Mouse (Mus musculus): Measurements from ENCODE around the gene Ube2l3.
A peak's percentile ranks its signal among the peaks of the same experiment; 100 is the strongest.

Ube2l3 gene

DNA sequence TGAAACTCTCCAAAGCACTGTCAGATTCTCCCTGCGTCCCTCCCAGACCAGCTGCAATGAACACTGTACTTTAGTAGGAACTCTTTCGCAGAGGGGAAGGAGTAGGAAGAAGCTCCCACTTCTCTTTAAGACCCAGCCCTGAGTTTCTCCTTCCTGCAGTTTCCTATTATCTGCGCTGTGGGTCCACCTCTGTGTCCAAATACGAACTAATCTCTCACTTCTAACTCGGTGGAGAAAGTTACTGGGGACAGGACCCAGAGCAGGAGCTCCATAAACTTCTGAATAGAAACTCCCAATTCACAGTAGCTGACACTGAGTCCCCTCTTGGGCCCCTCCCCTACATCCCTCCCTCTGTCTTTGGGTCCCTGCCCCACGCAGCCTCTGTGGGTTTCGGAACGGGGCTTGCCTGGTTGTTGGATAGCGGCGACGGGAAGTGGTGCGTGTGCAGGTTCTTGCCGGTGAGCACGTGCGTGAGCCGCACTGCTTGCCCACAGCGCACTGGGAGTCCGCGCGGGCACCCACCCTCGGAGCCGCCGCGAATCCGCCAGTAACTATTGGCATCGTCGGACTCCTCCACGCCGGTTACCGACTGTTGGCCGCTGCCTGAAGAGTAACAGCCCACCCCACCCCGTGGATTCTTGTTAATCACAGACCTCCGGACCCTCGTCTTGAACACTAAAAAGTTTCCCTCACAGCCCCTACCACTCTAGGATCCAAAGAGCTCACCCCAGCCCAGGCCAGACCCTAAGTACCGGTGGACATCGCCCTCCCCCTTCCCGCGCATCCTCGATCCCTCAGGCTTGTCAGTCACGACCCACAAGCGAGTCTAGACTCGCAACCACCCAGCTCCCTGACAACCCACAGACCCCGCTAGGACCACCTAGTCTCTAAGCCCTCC is 71.0 kb downstream of the Ube2l3 start:
- no peak for TF ChIP-seq GATA4 (IDR thresholded peaks at IDR 0.05; ENCODE audit: insufficient replicate concordance, low read length)

DNA sequence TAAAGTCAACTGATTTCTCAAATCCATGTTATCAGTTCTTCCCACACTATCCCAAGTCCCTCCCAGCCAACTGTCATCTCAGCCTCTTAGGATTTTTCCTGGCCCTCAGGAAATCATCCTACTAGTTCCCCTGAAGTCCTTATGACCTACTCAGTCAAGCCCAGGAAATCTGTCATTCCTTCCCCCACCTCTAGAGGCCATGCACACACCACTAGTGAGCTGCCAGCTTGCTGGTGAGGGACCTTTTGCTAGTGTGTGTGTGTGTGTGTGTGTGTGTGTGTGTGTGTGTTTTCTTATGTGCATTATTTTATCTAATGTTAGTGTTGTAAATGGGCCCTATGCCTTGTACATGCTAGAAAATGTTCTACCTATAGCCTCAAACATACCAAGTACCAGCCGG is 75.2 kb downstream of the Ube2l3 start:
- TF ChIP-seq GATA4 (IDR thresholded peaks at IDR 0.05; ENCODE audit: insufficient replicate concordance, low read length), result no peak

DNA sequence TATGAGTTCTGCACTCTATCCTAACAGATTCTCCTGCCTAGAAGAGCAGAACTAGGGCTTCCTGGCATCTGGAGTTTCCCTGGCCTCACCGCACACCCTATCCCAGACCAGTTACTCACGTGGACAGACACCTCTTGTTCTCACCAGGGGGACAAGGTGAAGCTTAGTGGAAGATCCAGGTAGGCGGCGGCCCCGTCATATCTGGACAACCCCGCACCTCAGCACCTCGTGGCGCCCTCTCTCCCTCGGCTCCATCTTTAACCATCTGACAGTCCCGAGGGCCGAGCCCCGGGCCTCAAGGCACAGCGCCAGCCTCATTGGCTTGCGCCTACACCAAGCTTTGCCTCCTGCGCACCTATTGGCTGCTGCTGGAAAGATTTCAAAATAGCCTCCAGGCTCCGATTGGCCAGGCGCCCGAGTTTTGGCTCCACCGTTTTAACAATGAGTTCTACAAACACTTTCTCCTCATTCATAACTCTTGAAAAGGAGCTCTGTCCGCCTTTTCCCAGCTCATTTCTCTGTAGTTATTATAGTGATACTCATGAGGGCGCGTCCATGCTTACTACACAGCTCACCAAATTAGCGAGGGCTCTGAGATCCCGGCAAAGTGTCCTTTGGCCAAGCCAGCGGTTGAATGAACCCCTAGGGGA is 77.5 kb downstream of the Ube2l3 start, which contains the start of gene 2610318N02Rik:
2610318N02Rik (minus strand) TSS at position 297 of the 650 bp plus-strand sequence.
- TF ChIP-seq GATA4 (IDR thresholded peaks at IDR 0.05; ENCODE audit: insufficient replicate concordance, low read length), result no peak

DNA sequence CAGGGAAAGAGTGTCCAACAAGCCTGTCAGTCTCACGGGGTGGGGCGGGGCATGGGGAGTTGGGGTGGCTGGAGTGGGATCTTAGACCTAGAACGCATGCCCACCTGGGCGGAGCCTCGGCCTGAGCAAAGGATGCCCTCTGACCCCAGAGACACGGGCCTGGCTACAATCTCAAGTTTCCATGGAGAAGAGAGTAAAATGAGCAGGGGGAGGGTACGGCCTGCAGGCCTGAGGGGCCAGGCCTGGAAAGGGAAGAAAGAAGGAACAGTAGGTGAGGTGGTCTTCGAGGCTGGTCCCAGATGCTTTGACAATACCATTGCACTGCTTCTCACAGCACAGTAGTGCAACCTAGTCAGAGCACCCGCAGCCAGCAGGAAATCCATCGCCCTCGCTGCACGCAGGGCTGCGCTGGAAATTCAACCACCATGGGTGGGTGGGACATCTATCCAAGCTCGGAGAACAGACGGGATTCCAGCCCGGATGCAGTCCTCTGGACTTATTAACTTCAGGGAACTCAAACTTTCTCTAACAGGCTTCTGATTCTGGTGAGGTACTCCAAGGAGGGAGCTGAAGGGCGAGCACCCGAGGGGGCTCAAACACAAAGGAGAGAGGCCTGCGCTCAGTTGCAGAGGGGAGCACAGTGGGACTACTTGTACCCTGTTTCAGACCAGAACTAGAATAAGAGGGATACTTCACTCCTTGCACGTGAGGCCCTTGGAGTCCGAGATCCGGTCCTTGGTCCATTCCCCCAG is 78.2 kb downstream of the Ube2l3 start:
- no peak for TF ChIP-seq GATA4 (IDR thresholded peaks at IDR 0.05; ENCODE audit: insufficient replicate concordance, low read length)

DNA sequence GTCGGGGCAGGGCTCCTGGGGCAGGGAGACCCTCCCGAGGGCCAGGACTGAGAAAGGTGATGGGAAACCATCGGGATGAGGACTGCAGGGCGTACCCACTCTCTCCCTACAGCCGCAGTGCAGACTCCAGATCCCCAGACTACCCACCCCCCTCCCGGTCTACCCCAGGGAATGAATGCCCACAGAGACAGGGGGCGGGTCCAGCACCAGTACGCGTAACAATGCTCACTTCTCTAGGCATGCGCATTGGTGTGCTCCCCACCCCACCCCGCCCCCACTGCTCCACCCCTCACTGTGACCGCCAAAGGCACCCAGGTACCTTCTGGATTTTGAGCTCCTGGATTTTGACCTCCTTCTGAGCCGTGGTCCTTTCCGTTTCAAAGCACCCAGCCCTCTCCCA is 80.9 kb downstream of the Ube2l3 start:
- no peak for TF ChIP-seq GATA4 (IDR thresholded peaks at IDR 0.05; ENCODE audit: insufficient replicate concordance, low read length)

DNA sequence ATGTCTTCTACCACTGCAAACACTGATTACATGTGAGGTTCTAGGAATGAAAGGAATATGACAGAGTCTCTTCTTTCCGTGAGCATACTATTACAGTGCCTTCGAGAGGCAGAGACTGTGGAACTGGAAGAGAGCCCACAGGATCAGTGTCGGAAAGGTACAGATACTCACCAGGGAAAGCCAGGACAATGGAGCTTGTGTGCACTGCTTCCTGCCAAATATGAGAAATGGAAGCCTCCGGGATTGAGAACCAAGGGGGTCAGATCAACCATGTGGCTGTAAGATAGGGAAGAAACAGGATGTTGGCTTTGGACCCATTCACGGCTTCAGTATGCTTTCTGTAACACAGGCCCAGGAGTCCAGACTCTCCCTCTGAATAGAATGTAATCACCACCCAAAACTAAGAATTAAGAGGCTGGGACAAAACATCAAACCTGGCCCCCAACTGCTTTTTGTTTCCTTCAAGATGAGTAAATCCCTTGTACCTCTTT is 85.1 kb downstream of the Ube2l3 start:
- TF ChIP-seq GATA4 (IDR thresholded peaks at IDR 0.05; ENCODE audit: insufficient replicate concordance, low read length), result peak; percentile 47; the same call in 1 of the 2 replicates

DNA sequence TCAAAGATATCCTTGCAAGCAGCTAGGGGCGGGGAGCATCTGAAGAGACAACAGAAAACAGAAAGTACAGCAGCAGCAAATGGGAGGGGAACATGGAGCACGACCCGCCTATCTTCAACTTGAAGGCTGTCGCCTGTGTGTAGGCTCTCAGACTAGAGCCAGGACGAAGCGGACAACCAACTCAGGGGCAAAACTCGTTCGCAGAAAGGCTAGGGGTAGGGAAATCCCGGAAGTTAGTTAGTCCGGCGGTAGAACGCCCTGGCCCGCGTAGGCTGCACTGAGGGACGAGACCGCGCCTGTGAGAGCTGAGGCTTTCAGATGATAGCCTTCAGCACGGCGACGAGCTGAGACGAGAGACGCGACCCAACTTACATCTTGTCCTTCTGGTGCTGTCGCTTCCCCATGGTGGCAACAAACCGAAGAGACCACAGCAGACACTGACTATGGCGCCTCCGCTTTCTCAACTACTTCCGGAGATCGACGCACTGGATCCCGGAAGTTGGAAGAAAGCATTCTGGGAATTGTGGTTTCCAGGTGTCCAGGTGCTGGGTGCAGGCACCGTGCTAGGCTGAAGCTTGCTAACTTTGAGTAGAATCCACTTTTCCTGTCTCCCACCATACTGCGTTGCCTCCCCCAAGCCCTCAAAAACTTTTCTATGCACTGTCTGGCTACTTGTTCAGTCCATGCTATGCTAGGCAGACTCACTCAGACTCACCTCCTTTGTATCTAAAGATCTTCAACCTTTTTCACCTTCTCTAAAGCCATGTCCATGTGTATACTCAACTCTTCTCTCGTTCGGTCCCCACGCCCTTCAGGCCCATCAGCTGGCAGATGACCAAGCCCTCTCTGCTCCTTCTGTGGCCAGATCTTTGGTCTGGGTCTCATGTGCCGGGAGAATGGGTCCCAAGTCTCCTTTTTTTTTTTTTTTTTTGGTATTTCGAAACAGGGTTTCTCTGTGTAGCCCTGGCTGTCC is 91.4 kb downstream of the Ube2l3 start, which contains the start of gene Ppil2:
Ppil2 (minus strand) TSS at position 487 of the 973 bp plus-strand sequence.
- no peak for TF ChIP-seq GATA4 (IDR thresholded peaks at IDR 0.05; ENCODE audit: insufficient replicate concordance, low read length)

DNA sequence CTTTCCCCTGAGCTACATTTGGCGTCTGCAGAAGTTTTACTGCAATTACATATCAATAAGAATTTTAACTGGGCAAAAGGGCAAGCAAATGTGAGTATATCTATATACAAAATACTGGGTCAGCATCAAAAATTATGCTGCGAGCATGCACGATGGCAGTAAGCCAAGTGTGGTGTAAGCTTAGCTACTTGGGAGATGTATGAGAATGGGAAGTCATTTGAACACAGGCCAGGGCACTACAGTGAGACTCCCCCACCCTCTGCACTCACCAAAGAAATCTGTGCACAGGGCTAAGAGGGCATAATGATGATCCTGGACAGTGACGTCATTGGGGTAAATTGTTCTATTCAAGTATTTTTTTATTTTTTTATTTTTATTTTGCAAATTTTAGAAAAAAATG is 97.8 kb downstream of the Ube2l3 start:
- no peak for TF ChIP-seq GATA4 (IDR thresholded peaks at IDR 0.05; ENCODE audit: insufficient replicate concordance, low read length)

DNA sequence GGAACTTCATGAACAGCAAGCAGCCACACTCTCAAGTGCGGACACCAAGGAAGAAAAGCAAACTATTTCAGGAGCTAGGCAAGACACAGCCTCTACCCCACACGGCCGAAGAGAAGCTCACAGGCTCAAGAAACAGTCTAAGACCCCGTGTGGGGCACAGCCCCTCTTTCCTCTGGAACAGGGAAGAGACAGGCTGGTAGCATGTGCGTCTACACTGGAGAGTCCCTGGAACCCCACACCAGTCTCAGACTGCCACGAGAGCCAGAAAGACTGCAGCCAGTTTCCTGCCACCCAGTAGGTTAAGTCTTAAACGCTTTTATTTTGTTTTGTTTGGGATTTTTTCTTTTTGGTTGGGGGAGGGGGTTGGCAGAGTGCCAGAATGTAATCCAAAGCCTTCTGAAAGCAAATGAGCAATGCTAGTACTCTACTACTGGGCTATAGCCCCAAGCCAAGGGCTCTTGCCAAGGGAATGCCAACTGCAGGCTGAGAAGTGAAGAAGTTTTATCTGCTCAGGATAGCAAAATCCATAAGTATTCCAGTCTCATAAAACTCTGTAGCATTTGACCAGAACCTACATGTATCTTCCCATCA is 99.7 kb downstream of the Ube2l3 start:
- TF ChIP-seq GATA4 (IDR thresholded peaks at IDR 0.05; ENCODE audit: insufficient replicate concordance, low read length), result no peak
